ENCODE assay signal across 8 mouse cellular contexts in genomic region chr8:121590203-121591177, GRCm38 (mm10). TPM values are rescaled to one million over a fixed set of nuclear protein-coding genes. Genes with fewer than 3 reads are reported as not detected.
DNase-seq lines count a peak whose midpoint lies in the region; ATAC-seq lines count a peak whose summit lies in the region.

Map1lc3b (plus strand) TSS chr8:121590361.

- peak within 1 kb of the TSS; percentile 77 for H3K27ac ChIP-seq in hindbrain, embryonic 12.5 days

- peak; percentile 96 for DNase-seq in Muller cell, postnatal 12 days (ENCODE audit: inconsistent ontology term)
- peak; percentile 97 for DNase-seq in cerebellum, adult 9-11 months
- peak; percentile 94 to 96 for DNase-seq in frontal cortex, postnatal 10 days (ENCODE audit: low spot score in 2 of 2)
- peak; percentile 94 to 96 for DNase-seq in layer of hippocampus, postnatal 14 days (ENCODE audit: low spot score in 2 of 2)
- peak; percentile 96 for DNase-seq in lung, postnatal 14 days
- peak; percentile 89 for DNase-seq in retina, adult 2 months (ENCODE audit: low read depth, low spot score)
- DNase-seq in thymus, postnatal 36 days, result peak; percentile 96 to 98

- H3K27me3 ChIP-seq in hindbrain, embryonic 12.5 days, result no peaks in the 10 kb centered on the region

- no peaks in the 10 kb centered on the region for H3K9me3 ChIP-seq in hindbrain, embryonic 12.5 days (replicated peaks)

- under 1% methylated on average over 81 of the region's 94 CpGs for WGBS in hindbrain, embryonic 12.5 days

- peak within 1 kb of the TSS; percentile 88 for H3K9ac ChIP-seq in hindbrain, embryonic 12.5 days

- peak; percentile 84 for ATAC-seq in hindbrain, embryonic 12.5 days (ENCODE audit: low FRiP score)

- peaks cover 26% of the 10 kb centered on the region for H3K4me1 ChIP-seq in hindbrain, embryonic 12.5 days

- peak within 1 kb of the TSS; percentile 98 for H3K4me3 ChIP-seq in hindbrain, embryonic 12.5 days

- H3K36me3 ChIP-seq in hindbrain, embryonic 12.5 days, result peaks cover 22% of the 10 kb centered on the region

- peak within 1 kb of the TSS; percentile 89 for H3K4me2 ChIP-seq in hindbrain, embryonic 12.5 days (replicated peaks)

RNA-seq across cellular contexts. Expression of gene Map1lc3b, which starts in this region (rescaled TPM):
- polyA plus RNA-seq in hindbrain, embryonic 12.5 days (2016; fragmentation: Nextera tagmentation; extraction: Ambion mirVana), result 292 and 300 TPM in 2 replicates
- 100 to 1,000 TPM; 172 to 184 TPM for total RNA-seq in layer of hippocampus, postnatal 14 days (2021)

Comparison
In these comparisons a context has a peak if more than half of its experiments do, and no peak if none do; other contexts are left out.
1. Peak in every context shown above with its lines: DNase-seq, ATAC-seq, H3K4me3 ChIP-seq and H3K27ac ChIP-seq.